Mouse (Mus musculus): ENCODE measurements around the gene Kif5c.

The Kif5c gene

DNA sequence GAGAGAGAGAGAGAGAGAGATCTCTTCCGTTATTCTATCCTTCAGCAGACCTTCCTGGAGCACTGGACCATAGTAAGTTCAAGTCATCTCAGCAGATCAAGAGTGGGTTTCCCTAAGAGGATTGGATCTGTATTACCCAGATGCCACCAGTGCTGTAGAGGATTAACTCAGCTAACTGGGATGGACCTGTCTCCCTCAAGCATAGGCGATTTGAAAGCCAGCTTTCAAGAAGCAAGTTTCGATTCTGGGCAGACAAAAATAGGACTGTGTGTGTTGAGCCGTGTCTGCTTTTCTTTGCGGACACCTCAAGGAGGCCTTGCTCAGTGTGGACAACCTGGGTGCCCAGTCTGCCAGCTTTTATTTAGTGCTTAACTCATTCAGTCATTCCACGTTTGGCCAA, 170.0 kb downstream of the Kif5c start:
- DNase-seq (ENCODE audit: low spot score) = no peak

GRCm38 (mm10) chr2:49789504-49789903, 170.4 kb downstream of the Kif5c start:
- no peak for DNase-seq (ENCODE audit: low spot score)

GRCm38 (mm10) chr2:49797444-49798143, 178.5 kb downstream of the Kif5c start:
- peak; percentile 53 for DNase-seq (ENCODE audit: low spot score)

DNA sequence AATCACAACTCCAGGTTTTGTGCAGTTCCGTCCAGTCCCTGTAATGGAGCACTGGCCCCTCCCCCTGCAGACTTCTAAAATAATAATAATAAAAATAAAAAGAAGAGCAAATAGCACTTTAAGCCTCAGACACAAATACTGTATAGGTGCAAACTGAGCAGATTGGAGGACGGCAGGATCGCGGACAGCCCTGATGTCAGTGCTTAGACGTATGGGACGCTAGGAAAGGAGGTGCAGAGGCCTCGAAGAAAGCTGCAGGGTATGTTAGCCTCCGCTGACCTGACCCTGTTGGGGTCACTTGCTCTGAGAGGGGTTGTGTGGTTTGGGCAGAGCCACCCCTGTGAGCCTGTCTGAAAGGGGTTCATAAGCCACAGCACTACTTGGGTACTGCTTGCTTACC, 185.3 kb downstream of the Kif5c start:
- no peak for DNase-seq (ENCODE audit: low spot score)

GRCm38 (mm10) chr2:49805736-49806371, 186.8 kb downstream of the Kif5c start:
- peak; percentile 41 for DNase-seq (ENCODE audit: low spot score)

DNA sequence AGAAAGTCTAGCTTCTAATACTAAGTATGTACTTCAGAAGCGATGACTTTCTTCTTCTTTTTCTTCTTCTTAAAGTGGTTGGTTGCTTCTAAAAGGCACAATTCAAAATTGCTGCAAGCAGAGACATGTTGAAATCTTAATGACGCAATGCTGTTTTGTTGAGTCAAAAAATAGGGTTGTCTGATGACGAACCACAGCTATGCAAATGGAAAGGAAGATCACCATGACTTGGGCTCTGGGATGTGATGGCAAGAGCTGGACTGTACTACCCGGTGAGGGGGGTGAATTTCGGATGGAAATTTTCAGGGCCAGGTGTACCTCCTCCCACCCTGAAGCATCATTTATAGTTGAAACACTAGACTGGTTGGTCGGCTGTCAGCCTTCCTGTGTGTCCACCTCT, 190.4 kb downstream of the Kif5c start:
- DNase-seq (ENCODE audit: low spot score) = no peak

DNA sequence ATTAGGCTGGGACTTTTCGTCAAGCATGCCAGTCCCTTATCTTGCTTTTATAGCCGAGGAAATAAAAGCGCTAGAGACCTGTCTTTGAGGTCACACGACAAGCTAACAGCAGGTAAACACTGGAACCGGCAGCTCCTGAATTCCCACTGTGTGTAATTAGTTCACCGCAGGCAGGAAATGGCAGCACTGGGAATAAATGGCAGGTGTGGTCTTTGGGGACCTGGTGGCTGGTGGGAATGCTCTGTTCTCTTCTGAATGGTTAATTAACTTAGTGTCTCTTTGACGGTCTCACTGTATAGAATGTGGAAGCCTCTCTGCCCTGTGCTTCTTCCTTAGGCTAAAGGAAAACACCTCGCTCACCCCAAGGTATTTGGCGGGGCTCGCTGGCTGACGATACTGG, 192.3 kb downstream of the Kif5c start:
- no peak for DNase-seq (ENCODE audit: low spot score)

DNA sequence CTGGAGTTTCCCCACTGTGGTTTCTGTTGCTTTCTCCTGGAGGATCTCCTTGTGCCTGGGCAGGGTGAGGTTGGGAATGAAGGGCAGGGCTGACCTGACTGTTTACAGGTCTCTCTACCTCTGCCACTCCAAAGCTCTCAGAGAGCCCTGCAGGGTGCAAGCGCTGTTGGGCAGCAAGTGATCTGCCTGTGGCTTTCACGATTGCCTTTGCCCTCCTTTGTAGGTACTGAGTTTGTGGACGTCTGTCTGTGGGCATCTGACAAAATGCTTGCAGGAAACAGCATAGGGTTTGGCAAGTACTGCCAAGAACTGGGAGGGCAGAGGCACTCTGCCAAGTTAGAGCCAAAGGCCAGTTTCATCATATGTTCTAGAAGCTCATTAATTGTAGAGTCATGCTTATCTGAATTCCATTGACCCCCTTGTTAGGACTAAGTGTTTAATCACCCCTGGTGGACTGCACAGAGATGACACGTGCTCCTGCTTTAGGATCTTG, 192.8 kb downstream of the Kif5c start:
- no peak for DNase-seq (ENCODE audit: low spot score)

- no peak for DNase-seq (ENCODE audit: low spot score)
These were observed 194.1 kb downstream of the Kif5c start for GRCm38 (mm10) chr2:49813151-49813550.

DNA sequence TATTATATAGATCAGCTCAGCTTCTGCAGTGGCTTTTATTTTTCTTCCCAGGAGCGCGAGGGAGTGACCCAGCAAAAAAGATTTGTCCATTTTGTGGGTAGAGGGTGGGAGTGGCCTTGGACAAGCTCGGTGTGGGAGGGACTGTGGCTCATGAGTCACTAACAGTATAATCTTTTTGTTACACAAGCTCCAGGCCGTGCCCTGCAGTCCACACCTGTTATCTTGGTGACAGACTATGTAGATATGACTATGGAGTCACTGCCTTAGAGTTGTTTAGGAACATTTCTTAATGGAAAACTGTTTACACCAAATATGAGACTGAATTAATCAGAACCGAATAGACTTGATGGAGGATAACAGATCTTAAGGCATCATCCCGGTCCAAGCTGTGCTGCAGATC, 194.9 kb downstream of the Kif5c start:
- DNase-seq (ENCODE audit: low spot score) = no peak

DNA sequence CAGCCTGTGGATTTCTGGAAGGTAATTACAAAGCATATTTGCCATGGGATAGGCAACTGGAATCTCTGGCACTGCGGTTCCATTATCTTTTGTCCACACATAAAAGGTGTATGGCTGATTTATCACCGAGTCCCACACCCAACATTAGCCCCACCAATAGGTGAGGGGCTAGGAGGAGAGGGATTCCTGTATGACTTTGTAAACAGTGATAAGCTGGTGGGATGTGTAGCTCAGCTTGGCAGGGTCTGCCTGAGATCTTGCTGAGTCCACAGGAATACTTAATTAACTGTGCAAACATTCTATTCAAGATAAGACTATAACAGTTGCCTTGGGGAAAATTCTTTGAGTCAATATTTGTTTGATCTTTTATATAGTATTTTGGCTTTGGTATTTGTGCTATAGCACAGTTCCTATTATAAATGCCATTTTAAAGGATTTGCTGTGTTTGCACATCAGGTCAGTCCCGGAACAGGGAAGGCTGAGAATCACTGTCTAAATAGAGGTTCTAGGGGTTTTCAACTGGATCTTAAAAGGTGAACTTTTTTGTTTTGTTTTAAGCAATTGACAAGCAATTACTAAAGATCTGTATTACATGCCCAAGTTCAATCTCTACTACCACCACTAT, 196.7 kb downstream of the Kif5c start:
- DNase-seq (ENCODE audit: low spot score) = no peak

- DNase-seq (ENCODE audit: low spot score) = no peak
These were observed 197.5 kb downstream of the Kif5c start for GRCm38 (mm10) chr2:49816549-49816948.

DNA sequence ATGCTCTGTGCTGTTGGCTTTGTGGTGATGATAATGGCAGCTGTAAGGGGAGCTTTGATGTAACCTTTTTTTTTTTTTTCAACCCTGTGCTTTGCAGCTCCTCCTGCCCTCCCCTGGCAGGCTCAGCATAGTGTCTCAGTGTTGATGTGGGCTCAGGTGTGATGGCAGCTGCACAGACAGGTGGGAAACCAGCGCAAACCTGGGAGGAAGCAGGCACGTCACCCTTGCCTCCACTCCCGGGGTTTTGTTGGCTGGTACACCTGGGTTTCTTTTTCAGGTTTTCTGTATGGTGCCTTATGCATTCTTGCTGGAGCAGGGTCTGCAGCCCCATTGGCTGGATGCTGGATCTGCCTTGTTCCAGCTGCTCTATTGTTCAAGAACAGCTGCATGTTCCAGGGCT, 198.1 kb downstream of the Kif5c start:
- DNase-seq (ENCODE audit: low spot score) = no peak

- DNase-seq (ENCODE audit: low spot score) = no peak
These were observed 199.0 kb downstream of the Kif5c start for GRCm38 (mm10) chr2:49818126-49818525.

GRCm38 (mm10) chr2:49822312-49822711, 203.2 kb downstream of the Kif5c start:
- DNase-seq (ENCODE audit: low spot score) = no peak
